Mouse (Mus musculus): ENCODE results near the gene Tbc1d20.

- TF ChIP-seq CTCF (IDR thresholded peaks at IDR 0.05; ENCODE audit: extremely low read depth, insufficient read length, insufficient replicate concordance, low read depth, low read length) (no peak), POLR2A (IDR thresholded peaks at IDR 0.05; ENCODE audit: low read depth, low read length) (no peak)
Measured at GRCm38 (mm10) chr2:152294541-152294940, 913 bp downstream of the Tbc1d20 start.
